Mouse (Mus musculus) CD8-positive naive resting alpha-beta T cell, adult 2 months (primary cell): Measurements from ENCODE around the gene Ppm1h.

Experiments
- DNase-seq, 2 experiments: peaks; one replicate each; pipeline ENCODE4 v3.0.0; 2022; ENCODE audit warnings: low read depth in 2 of 2, low spot score in 2 of 2

Ppm1h gene

DNA sequence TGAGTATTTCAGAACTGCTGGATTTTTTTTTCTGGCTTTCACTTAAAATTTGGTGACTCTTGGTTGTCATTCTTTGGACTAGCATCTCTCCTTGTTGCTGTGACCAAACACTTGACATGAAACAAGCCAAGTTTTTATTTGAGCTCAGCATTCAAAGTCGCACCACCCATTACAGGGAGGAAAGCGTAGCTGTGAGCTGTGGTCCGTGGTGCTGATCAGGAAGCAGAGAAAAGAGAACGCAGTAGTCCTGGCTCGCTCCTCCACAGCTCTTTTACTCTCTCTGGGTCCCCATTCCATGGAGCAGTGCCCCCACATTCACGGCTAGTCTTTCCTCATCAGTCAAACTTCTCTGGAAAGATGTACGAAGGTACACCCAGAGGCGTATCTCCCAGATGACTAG, 87.4 kb downstream of the Ppm1h start:
- DNase-seq = no peak

DNA sequence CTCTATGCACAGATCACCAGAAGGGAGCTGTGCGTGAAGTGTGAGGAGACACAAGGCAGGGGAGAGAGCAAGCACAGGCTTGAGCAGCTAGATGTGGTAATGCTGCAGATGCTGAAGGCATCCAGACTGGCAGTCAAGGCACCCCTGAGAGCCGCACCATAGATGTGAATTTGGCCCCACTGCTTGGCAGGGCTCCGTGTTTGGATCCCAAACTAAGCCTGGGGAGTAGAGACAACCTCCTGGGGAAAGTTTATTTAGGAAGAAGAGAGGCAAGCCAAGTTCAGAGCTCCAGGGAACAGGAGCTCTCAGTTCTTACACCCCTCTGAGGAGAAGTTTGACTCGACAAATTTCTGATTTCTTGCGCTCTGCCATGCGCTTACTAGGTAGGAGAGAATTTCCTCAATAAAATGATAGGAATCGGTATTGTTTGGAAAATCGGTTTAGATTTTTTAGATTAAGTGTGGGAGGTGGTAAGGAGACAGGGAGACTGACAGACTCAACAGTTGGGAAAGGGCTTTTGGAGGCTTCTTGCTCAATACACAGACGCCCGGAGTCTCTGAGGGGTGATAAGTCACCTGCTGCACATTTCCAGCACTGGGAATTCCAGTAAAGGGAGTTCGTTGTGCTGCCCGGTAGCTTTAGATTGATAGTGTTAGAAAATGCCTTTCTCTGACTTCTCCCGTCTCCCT, 89.8 kb downstream of the Ppm1h start:
- no peak for DNase-seq

GRCm38 (mm10) chr10:122768893-122769341, 90.4 kb downstream of the Ppm1h start:
- DNase-seq = no peak

GRCm38 (mm10) chr10:122770337-122770736, 91.8 kb downstream of the Ppm1h start:
- no peak for DNase-seq

- DNase-seq = no peak
Measured at GRCm38 (mm10) chr10:122770987-122771386, 92.4 kb downstream of the Ppm1h start.

- no peak for DNase-seq
Measured at GRCm38 (mm10) chr10:122774169-122774568, 95.6 kb downstream of the Ppm1h start.

GRCm38 (mm10) chr10:122777436-122777835, 98.9 kb downstream of the Ppm1h start:
- DNase-seq = no peak

GRCm38 (mm10) chr10:122777939-122778655, 99.5 kb downstream of the Ppm1h start:
- DNase-seq = no peak

- DNase-seq = no peak
Measured at GRCm38 (mm10) chr10:122779351-122779750, 100.8 kb downstream of the Ppm1h start.

- DNase-seq = no peak
Measured at GRCm38 (mm10) chr10:122782755-122783154, 104.2 kb downstream of the Ppm1h start.

DNA sequence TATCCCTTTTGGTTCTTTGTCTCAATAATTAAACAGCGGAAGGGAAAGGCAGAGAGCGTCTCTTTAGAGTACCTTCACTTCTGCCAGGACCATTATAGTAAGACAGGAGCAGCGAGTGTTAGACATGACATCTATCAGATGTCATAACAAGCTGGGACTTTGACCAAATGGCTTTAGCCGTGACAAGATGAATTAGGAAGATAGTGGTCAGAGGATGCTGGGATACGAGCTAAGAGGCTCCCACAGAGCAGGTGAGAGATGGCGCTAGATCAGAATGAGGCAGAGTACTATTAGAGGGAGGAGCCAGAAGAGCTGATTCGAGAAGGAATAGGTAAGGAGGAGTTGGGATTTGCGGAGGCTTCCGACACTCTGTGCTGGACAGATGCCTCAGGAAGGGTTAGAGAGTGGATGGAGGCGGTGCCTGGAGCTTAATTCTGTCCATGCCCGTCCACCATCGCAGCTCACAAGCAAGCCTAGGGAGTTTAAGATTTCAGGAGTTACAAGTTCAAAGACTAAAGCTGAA, 111.1 kb downstream of the Ppm1h start:
- DNase-seq = no peak

- DNase-seq = peak; percentile 23 to 39
Measured at GRCm38 (mm10) chr10:122792021-122792966, 113.7 kb downstream of the Ppm1h start.

DNA sequence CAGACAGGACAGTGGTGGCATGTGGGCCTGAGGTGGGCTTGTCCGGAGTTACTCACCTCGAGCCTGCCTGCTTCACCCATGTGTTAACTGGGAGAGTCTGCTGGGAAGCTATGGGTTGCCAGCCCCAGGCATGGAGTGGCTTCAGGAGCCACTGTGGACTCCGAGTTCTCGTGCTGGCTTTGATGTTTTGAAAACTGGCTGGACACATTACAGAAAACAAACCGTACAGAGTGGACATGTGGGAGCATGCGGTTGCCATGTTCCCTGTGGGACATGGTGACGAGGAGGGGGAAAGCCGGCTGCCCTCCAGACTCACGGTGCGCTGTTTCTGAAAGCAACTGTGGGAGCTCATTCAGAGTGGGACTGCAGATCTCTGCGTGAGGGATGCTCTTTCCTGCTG, 114.6 kb downstream of the Ppm1h start:
- DNase-seq = no peak

DNA sequence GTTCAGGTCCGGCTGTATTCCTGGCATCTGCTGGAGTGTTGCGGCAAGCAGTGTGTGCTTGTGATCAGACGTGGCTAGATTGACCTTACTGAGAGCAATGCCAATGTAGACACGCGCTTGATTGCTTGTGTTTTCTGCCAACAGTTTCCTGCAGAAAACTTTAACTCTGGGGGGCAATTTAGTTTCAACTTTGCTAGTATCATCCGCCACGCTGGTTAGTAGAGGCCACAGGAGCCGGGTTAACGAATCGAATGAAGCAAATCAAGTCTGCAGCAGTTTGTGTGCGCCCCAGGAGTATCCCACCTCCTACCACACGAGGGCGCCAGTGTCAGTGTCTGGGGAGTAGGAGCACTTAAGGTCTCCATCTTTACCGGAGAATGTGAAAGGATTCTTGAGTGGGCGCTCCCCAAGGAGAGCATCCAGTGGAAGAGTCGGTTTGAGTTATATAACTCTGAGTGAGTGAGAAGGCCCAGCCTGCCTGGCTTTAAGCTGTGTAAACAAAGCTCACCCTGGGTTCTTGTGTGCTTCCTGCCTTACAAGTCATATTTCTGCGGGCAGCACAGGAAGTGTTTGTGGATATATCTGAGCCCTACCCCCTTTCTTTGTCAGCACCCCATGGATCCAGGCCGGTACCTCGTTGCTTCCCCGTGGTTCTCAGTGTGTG, 115.8 kb downstream of the Ppm1h start:
- peak; percentile 78 for DNase-seq

DNA sequence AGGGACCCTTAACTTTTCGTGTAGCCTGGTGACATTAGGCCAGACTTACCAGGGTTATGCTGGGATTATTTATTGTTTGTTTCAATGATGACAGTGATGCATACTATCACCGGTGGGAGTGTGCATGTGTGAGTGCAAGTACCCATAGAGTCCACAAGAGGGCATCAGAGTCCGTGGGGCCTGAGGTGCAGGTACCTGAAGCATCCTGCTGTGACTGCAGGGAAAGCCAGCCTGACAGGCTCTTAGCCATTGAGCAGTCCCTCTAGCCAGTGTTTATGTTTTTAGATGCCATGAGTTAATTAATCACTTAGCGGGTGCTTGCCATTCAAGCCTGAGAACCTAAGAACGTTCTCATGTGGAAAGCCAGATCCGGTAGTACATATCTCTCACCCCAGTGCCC, 119.4 kb downstream of the Ppm1h start:
- no peak for DNase-seq

GRCm38 (mm10) chr10:122800003-122800731, 121.6 kb downstream of the Ppm1h start:
- peak; percentile 69 to 78 for DNase-seq

DNA sequence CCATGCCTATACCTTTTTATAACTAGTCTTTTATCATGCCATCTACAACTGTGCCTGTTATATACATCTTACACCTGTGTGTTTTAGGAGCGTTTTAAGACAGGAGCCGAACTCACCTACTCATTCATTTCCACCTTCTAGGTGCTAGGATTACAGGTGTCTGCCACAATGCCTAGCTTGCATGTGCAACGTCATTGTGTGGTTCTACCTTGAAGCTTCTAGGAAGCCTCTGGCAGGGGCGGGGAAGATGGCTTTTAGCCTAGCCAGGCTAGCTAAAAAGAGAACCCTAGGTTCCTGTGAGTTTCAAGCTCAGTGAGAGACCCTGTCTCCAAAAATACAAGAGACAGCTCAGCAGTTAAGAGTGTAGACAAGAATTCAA, 122.2 kb downstream of the Ppm1h start:
- peak in 1 of 2 experiments; percentile 27 for DNase-seq

- no peak for DNase-seq
Measured at GRCm38 (mm10) chr10:122802218-122802617, 123.7 kb downstream of the Ppm1h start.

GRCm38 (mm10) chr10:122802901-122803300, 124.3 kb downstream of the Ppm1h start:
- DNase-seq = no peak

DNA sequence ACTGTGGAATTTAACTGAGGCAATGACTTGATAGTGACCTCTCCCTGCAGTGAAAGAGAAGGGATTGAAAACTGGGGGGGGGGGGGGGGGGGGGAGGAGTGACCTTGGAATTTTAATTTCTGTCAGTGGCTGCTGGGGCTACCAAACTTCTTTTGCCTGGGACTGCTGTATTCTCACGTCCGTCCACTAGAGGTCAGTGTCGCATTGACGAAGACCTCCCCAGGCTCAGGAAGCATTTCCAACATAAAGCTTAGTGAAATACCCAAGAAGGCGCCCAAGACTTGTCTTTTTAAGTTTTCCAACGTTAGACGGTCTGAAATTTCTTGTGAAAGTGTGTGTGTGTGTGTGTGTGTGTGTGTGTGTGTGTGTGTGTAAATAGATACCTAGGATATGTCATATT, 125.3 kb downstream of the Ppm1h start:
- DNase-seq = peak; percentile 59 to 71
